Mouse (Mus musculus): ENCODE results near the gene Mocs2. TPM values are rescaled to one million over a fixed set of nuclear protein-coding genes. Genes with fewer than 3 reads are reported as not detected.

The Mocs2 gene
- polyA plus RNA-seq, 1 experiment from 2014 or later, result 83.9 TPM

GRCm38 (mm10) chr13:114831367-114831833, 13.4 kb downstream of the Mocs2 start:
- 83% methylated on average over 4 of the region's 4 CpGs for WGBS
- no peaks in the 10 kb centered on the region for H3K27me3 ChIP-seq (ENCODE audit: control insufficient read depth, insufficient read depth, low read depth, low read length)
- peaks cover 23% of the 10 kb centered on the region for H3K36me3 ChIP-seq (ENCODE audit: control insufficient read depth, insufficient read depth, low read length)
- H3K4me3 ChIP-seq (ENCODE audit: low read length), result no peak overlapping the region
- H3K4me1 ChIP-seq (replicated peaks; ENCODE audit: control insufficient read depth, insufficient read depth, low read length), result peaks cover 8% of the 10 kb centered on the region
- H3K9ac ChIP-seq (ENCODE audit: low read length), result no peak overlapping the region
- H3K9me3 ChIP-seq (ENCODE audit: control insufficient read depth, low read length), result no peaks in the 10 kb centered on the region
- no peak overlapping the region for H3K27ac ChIP-seq (ENCODE audit: low read length)
- no peak for ATAC-seq (ENCODE audit: low read depth)
- H3K4me2 ChIP-seq (ENCODE audit: low read depth, low read length), result no peak overlapping the region

DNA sequence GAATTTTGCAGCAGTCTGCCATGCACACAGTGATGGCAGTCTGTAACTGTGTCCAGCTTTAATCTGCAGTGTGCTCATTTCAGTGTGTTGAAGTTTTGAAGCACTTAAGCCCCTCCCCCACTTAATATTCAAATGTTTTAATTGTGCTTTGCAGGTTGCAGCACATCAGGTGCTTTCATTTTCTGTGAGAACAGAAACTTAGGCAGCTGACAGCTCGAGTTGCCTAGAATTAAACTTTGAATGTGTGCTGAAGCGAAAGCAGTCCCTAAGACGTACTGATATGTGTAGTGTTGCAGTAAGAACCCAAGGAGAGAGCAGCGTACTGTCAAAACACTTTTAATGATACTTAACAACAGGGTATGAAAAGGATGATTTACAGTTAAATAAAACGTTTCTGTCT, 14.7 kb downstream of the Mocs2 start:
- Histone ChIP-seq H3K36me3 (ENCODE audit: control insufficient read depth, insufficient read depth, low read length) (peaks cover 12% of the 10 kb centered on the region), H3K27me3 (ENCODE audit: control insufficient read depth, insufficient read depth, low read depth, low read length) (no peaks in the 10 kb centered on the region)

GRCm38 (mm10) chr13:114833351-114833750, 15.3 kb downstream of the Mocs2 start:
- no peak overlapping the region for H3K4me2 ChIP-seq (ENCODE audit: low read depth, low read length)
- peak overlapping the region; percentile 29; the same call in 1 of the 2 replicates for H3K27ac ChIP-seq (ENCODE audit: low read length)
- ATAC-seq (ENCODE audit: low read depth), result peak; percentile 51
- H3K4me3 ChIP-seq (ENCODE audit: low read length), result no peak overlapping the region
- H3K9me3 ChIP-seq (ENCODE audit: control insufficient read depth, low read length), result no peaks in the 10 kb centered on the region
- H3K36me3 ChIP-seq (ENCODE audit: control insufficient read depth, insufficient read depth, low read length), result peaks cover 7% of the 10 kb centered on the region
- peaks cover 12% of the 10 kb centered on the region for H3K4me1 ChIP-seq (replicated peaks; ENCODE audit: control insufficient read depth, insufficient read depth, low read length)
- no peak overlapping the region for H3K9ac ChIP-seq (ENCODE audit: low read length)
- 56% methylated on average over 4 of the region's 4 CpGs for WGBS
- no peaks in the 10 kb centered on the region for H3K27me3 ChIP-seq (ENCODE audit: control insufficient read depth, insufficient read depth, low read depth, low read length)

More for the DNA sequence above, 14.7 kb downstream of the Mocs2 start:
- Histone ChIP-seq H3K9ac (ENCODE audit: low read length) (no peak overlapping the region), H3K4me3 (ENCODE audit: low read length) (no peak overlapping the region), H3K4me2 (ENCODE audit: low read depth, low read length) (no peak overlapping the region), H3K4me1 (replicated peaks; ENCODE audit: control insufficient read depth, insufficient read depth, low read length) (peaks cover 8% of the 10 kb centered on the region), H3K27ac (ENCODE audit: low read length) (peak overlapping the region; percentile 59), H3K9me3 (ENCODE audit: control insufficient read depth, low read length) (no peaks in the 10 kb centered on the region)
- WGBS, result 53% methylated on average over 5 of the region's 5 CpGs
- no peak for ATAC-seq (ENCODE audit: low read depth)

DNA sequence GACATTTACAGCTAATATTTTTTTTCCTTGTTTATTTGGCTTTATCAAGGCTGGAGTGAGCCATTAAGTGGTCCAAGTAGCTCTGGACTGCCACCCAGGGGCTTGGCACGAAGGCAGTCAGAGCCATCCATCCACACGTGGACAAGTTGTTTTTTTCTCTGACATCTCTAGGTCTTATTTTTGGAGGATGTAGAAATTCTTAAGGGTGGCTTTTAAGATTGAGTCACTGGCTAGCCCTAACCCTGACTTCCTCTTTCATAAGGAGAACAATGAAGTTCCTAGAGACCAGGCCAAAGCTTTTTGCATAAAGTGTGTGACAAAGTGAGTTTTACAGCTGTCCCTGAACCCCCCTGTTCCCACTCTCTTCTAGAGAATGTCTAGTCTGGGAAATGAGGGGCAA, 16.5 kb downstream of the Mocs2 start:
- Histone ChIP-seq H3K27ac (ENCODE audit: low read length) (peak overlapping the region; percentile 40), H3K9me3 (ENCODE audit: control insufficient read depth, low read length) (no peaks in the 10 kb centered on the region), H3K36me3 (ENCODE audit: control insufficient read depth, insufficient read depth, low read length) (peaks cover 5% of the 10 kb centered on the region), H3K4me2 (ENCODE audit: low read depth, low read length) (no peak overlapping the region), H3K4me3 (ENCODE audit: low read length) (no peak overlapping the region), H3K27me3 (ENCODE audit: control insufficient read depth, insufficient read depth, low read depth, low read length) (no peaks in the 10 kb centered on the region), H3K9ac (ENCODE audit: low read length) (no peak overlapping the region), H3K4me1 (replicated peaks; ENCODE audit: control insufficient read depth, insufficient read depth, low read length) (peaks cover 23% of the 10 kb centered on the region)
- whole genome bisulfite sequencing, result 22% methylated on average over 2 of the region's 2 CpGs
- peak; percentile 16; the same call in 1 of the 2 replicates for ATAC-seq (ENCODE audit: low read depth)

GRCm38 (mm10) chr13:114837061-114837460, 19.0 kb downstream of the Mocs2 start:
- H3K4me1 ChIP-seq (replicated peaks; ENCODE audit: control insufficient read depth, insufficient read depth, low read length), result peaks cover 29% of the 10 kb centered on the region
- H3K27me3 ChIP-seq (ENCODE audit: control insufficient read depth, insufficient read depth, low read depth, low read length), result no peaks in the 10 kb centered on the region
- no peak overlapping the region for H3K4me3 ChIP-seq (ENCODE audit: low read length)
- peaks cover 3% of the 10 kb centered on the region; the same call in 1 of the 2 replicates for H3K36me3 ChIP-seq (ENCODE audit: control insufficient read depth, insufficient read depth, low read length)
- no peak for ATAC-seq (ENCODE audit: low read depth)
- WGBS, result 83% methylated on average over 7 of the region's 7 CpGs
- no peaks in the 10 kb centered on the region for H3K9me3 ChIP-seq (ENCODE audit: control insufficient read depth, low read length)
- no peak overlapping the region for H3K9ac ChIP-seq (ENCODE audit: low read length)
- H3K4me2 ChIP-seq (ENCODE audit: low read depth, low read length), result no peak overlapping the region
- H3K27ac ChIP-seq (ENCODE audit: low read length), result no peak overlapping the region

DNA sequence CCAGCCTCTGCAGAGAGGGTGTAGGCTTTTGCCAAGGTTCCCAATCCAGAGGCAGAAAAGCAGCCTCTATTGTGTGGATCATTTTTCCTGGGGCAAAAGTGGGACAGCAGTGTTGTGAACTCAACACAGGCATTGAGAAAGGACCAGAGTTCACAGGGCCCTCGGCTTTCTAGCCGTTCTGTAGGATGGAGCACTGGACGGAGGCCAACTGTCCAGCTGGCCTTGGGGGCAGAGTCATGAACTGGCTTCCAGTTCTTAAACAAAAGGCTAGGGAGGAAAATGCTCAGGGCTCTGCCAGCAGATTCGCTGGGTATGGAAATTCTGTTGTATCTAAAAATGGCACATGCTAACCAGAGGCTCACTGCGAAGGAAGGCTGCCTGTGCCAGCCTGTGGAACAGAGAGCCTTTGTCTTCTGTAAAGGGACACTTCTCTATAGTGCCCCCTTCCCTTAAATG, 20.5 kb downstream of the Mocs2 start:
- Histone ChIP-seq H3K27me3 (ENCODE audit: control insufficient read depth, insufficient read depth, low read depth, low read length) (no peaks in the 10 kb centered on the region), H3K27ac (ENCODE audit: low read length) (peak overlapping the region; percentile 85), H3K9me3 (ENCODE audit: control insufficient read depth, low read length) (no peaks in the 10 kb centered on the region), H3K36me3 (ENCODE audit: control insufficient read depth, insufficient read depth, low read length) (peaks cover 3% of the 10 kb centered on the region; the same call in 1 of the 2 replicates), H3K4me3 (ENCODE audit: low read length) (no peak overlapping the region), H3K9ac (ENCODE audit: low read length) (no peak overlapping the region), H3K4me1 (replicated peaks; ENCODE audit: control insufficient read depth, insufficient read depth, low read length) (peaks cover 29% of the 10 kb centered on the region), H3K4me2 (ENCODE audit: low read depth, low read length) (no peak overlapping the region)
- WGBS, result 24% methylated on average over 5 of the region's 5 CpGs
- peak; percentile 87 for ATAC-seq (ENCODE audit: low read depth)

DNA sequence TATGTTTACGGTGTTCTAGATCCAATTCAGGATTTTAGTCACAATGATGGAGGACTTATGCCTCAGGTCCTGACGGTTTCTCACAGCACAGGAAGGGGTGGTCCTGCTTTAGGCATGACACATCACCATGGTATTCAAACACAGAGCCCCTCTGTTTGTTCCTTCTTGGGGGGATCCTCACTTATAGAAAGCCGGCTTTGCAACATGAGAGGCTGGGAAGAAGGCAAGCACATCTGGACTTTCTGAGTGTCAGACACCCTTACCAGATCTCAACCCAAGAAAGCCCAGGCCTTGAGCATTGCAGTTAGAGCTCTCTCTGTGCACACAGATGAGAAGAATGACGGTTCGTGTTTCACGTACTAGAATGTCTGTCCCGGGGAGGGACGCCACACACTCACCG, 21.1 kb downstream of the Mocs2 start:
- Histone ChIP-seq H3K36me3 (ENCODE audit: control insufficient read depth, insufficient read depth, low read length) (peaks cover 3% of the 10 kb centered on the region; the same call in 1 of the 2 replicates), H3K4me1 (replicated peaks; ENCODE audit: control insufficient read depth, insufficient read depth, low read length) (peaks cover 26% of the 10 kb centered on the region), H3K4me2 (ENCODE audit: low read depth, low read length) (no peak overlapping the region), H3K9ac (ENCODE audit: low read length) (peak overlapping the region; percentile 23; the same call in 1 of the 2 replicates), H3K9me3 (ENCODE audit: control insufficient read depth, low read length) (no peaks in the 10 kb centered on the region), H3K4me3 (ENCODE audit: low read length) (no peak overlapping the region), H3K27ac (ENCODE audit: low read length) (peak overlapping the region; percentile 85), H3K27me3 (ENCODE audit: control insufficient read depth, insufficient read depth, low read depth, low read length) (no peaks in the 10 kb centered on the region)
- peak; percentile 53 for ATAC-seq (ENCODE audit: low read depth)
- WGBS, result 63% methylated on average over 9 of the region's 9 CpGs

DNA sequence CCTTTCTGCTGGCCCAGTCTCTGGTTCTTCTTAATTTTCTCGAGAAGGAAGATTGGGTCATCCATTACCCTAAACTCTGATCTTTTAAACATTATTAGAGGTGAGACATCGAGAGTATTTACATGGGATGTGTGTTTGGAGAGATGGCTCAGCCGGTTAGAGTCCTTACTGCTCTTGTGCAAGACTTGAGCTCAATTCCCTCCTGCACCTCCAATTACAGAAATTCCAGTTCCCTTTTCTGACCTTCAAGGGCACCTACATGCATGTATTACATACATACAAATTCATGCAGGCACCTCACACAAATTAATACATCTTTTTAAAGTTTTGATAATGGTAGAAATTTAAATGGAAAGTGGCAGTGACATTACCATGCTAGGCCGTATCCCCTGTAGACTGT, 22.5 kb downstream of the Mocs2 start:
- H3K9ac ChIP-seq (ENCODE audit: low read length), result no peak overlapping the region
- peaks cover 20% of the 10 kb centered on the region for H3K4me1 ChIP-seq (replicated peaks; ENCODE audit: control insufficient read depth, insufficient read depth, low read length)
- H3K27me3 ChIP-seq (ENCODE audit: control insufficient read depth, insufficient read depth, low read depth, low read length), result no peaks in the 10 kb centered on the region
- peaks cover 3% of the 10 kb centered on the region; the same call in 1 of the 2 replicates for H3K36me3 ChIP-seq (ENCODE audit: control insufficient read depth, insufficient read depth, low read length)
- no peak overlapping the region for H3K27ac ChIP-seq (ENCODE audit: low read length)
- H3K9me3 ChIP-seq (ENCODE audit: control insufficient read depth, low read length), result no peaks in the 10 kb centered on the region
- 68% methylated on average over 4 of the region's 4 CpGs for WGBS
- no peak overlapping the region for H3K4me3 ChIP-seq (ENCODE audit: low read length)
- no peak overlapping the region for H3K4me2 ChIP-seq (ENCODE audit: low read depth, low read length)
- ATAC-seq (ENCODE audit: low read depth), result no peak

DNA sequence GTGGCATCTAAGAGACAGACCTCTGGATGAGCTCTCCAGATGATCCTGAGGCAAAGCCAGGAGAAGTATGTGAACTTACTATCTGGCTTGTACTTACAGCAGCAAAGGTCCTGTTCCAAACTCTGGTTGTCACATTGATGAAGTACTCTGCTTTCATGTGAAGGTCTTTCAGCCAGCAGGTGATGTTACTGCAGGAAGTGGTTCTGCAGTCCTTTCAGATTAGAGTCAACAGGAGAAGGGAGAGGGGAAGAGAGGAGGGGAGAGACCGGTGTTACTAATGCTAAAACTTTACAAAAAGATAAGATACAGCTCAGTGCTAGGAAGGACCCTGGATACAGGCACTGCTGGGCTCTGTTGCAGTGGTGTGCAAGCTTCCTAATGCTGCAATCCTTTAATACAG, 25.3 kb downstream of the Mocs2 start:
- Histone ChIP-seq H3K36me3 (ENCODE audit: control insufficient read depth, insufficient read depth, low read length) (no peaks in the 10 kb centered on the region), H3K27ac (ENCODE audit: low read length) (no peak overlapping the region), H3K27me3 (ENCODE audit: control insufficient read depth, insufficient read depth, low read depth, low read length) (no peaks in the 10 kb centered on the region), H3K9ac (ENCODE audit: low read length) (no peak overlapping the region), H3K4me2 (ENCODE audit: low read depth, low read length) (no peak overlapping the region), H3K4me3 (ENCODE audit: low read length) (no peak overlapping the region), H3K9me3 (ENCODE audit: control insufficient read depth, low read length) (no peaks in the 10 kb centered on the region), H3K4me1 (replicated peaks; ENCODE audit: control insufficient read depth, insufficient read depth, low read length) (peaks cover 17% of the 10 kb centered on the region)
- 17% methylated on average over 1 of the region's 1 CpGs for WGBS
- no peak for ATAC-seq (ENCODE audit: low read depth)
